ENCODE assay signal across 13 mouse cellular contexts in genomic region chr16:31131531-31131930, GRCm38 (mm10). TPM values are rescaled to one million over a fixed set of nuclear protein-coding genes. Genes with fewer than 3 reads are reported as not detected.
DNase-seq lines count a peak whose midpoint lies in the region; ATAC-seq and TF ChIP-seq lines count a peak whose summit lies in the region.
"Had no signal": no experiment of that assay in that cellular context is flagged by ENCODE, and none has a peak within 500 bp of the region (broad histone marks: within the 10 kb centered on the region; RNA-seq: fewer than 3 reads in every experiment).

No protein-coding gene starts in this region.

- peaks cover 13% of the 10 kb centered on the region; the same call in 1 of the 2 replicates for H3K36me3 ChIP-seq in liver, adult 2 months (ENCODE audit: control insufficient read depth, insufficient read depth, low read length)
- H3K36me3 ChIP-seq in liver, embryonic 11.5 days (ENCODE audit: control insufficient read depth, insufficient read depth, low read length), result no peaks in the 10 kb centered on the region; the same call in 1 of the 2 replicates
- H3K36me3 ChIP-seq in midbrain, embryonic 10.5 days, result peaks cover 27% of the 10 kb centered on the region

- no peak for TF ChIP-seq POLR2A in liver, adult 2 months (IDR thresholded peaks at IDR 0.05; ENCODE audit: extremely low read depth, insufficient read depth, low read length)
- TF ChIP-seq POLR2A in lung, adult 2 months (IDR thresholded peaks at IDR 0.05; ENCODE audit: borderline replicate concordance, extremely low read depth, low read depth, low read length), result no peak

- H3K27ac ChIP-seq in liver, adult 2 months (replicated peaks; ENCODE audit: insufficient read depth, low read depth, low read length), result no peak overlapping the region
- no peak overlapping the region for H3K27ac ChIP-seq in liver, embryonic 11.5 days (ENCODE audit: low read depth, low read length)
- no peak overlapping the region for H3K27ac ChIP-seq in midbrain, embryonic 10.5 days (replicated peaks)
- H3K27ac ChIP-seq: heart, adult 2 months; hindbrain, embryonic 14.5 days had no signal

- ATAC-seq in liver, embryonic 11.5 days (replicated peaks; ENCODE audit: low FRiP score), result no peak
- ATAC-seq: liver, postnatal 0 days had no signal

- WGBS in liver, adult 2 months, result 44% methylated on average over 5 of the region's 5 CpGs
- WGBS in liver, embryonic 11.5 days, result 66% methylated on average over 5 of the region's 5 CpGs
- 45% methylated on average over 5 of the region's 5 CpGs for WGBS in lung, adult 2 months
- WGBS in midbrain, embryonic 10.5 days, result 65% methylated on average over 5 of the region's 5 CpGs

- H3K79me2 ChIP-seq in liver, adult 2 months (ENCODE audit: control insufficient read depth, insufficient read depth, low read length), result no peaks in the 10 kb centered on the region

- no peaks in the 10 kb centered on the region for H3K9me3 ChIP-seq in liver, embryonic 11.5 days (ENCODE audit: control insufficient read depth, low read length)
- H3K9me3 ChIP-seq in midbrain, embryonic 10.5 days (replicated peaks), result no peaks in the 10 kb centered on the region

- no peak for TF ChIP-seq CTCF in liver, adult 2 months (IDR thresholded peaks at IDR 0.05; ENCODE audit: low read depth, low read length)
- no peak for TF ChIP-seq CTCF in lung, adult 2 months (IDR thresholded peaks at IDR 0.05; ENCODE audit: insufficient read depth, low read length)

- H3K4me1 ChIP-seq in liver, adult 2 months (ENCODE audit: control insufficient read depth, insufficient read depth, low read length), result no peaks in the 10 kb centered on the region
- H3K4me1 ChIP-seq in liver, embryonic 11.5 days (replicated peaks; ENCODE audit: control insufficient read depth, insufficient read depth, low read length), result no peaks in the 10 kb centered on the region
- no peaks in the 10 kb centered on the region; the same call in 1 of the 2 replicates for H3K4me1 ChIP-seq in lung, adult 2 months (ENCODE audit: control insufficient read depth, insufficient read depth, low read length)
- peaks cover 3% of the 10 kb centered on the region for H3K4me1 ChIP-seq in midbrain, embryonic 10.5 days

- H3K27me3 ChIP-seq in liver, adult 2 months (ENCODE audit: control insufficient read depth, insufficient read depth, low read length), result no peaks in the 10 kb centered on the region
- no peaks in the 10 kb centered on the region for H3K27me3 ChIP-seq in liver, embryonic 11.5 days (replicated peaks; ENCODE audit: control insufficient read depth, insufficient read depth, low read length)
- no peaks in the 10 kb centered on the region for H3K27me3 ChIP-seq in midbrain, embryonic 10.5 days (ENCODE audit: low read depth, poor library complexity, severe bottlenecking)

- peak; percentile 4 for DNase-seq in liver, adult 2 months (ENCODE audit: extremely low read depth, low read depth, low spot score)
- no peak for DNase-seq in liver, embryonic 11.5 days (ENCODE audit: low spot score)
- DNase-seq in kidney, adult 9 months, result peak; percentile 43
- DNase-seq in lung, adult 2 months, result peak; percentile 36
- DNase-seq in adrenal gland, adult (ENCODE audit: inconsistent age in 2 of 2, low spot score in 1 of 2), result no peak
- no peak for DNase-seq in cerebellum, adult 11 months
- DNase-seq in midbrain, embryonic 10.5 days (ENCODE audit: low spot score), result no peak
- DNase-seq: left cerebral cortex, postnatal 4 days; liver, postnatal 0 days; retina, postnatal 1 day; spleen, adult 18-20 months had no signal

- H3K4me3 ChIP-seq in liver, adult 2 months (ENCODE audit: insufficient read depth, low read depth, low read length), result no peak overlapping the region
- H3K4me3 ChIP-seq in liver, embryonic 11.5 days (ENCODE audit: low read depth, low read length), result no peak overlapping the region
- no peak overlapping the region for H3K4me3 ChIP-seq in lung, adult 2 months (replicated peaks; ENCODE audit: extremely low read depth, low read depth, low read length)
- H3K4me3 ChIP-seq in midbrain, embryonic 10.5 days, result no peak overlapping the region
- H3K4me3 ChIP-seq: heart, adult 2 months had no signal

- no peak overlapping the region for H3K4me2 ChIP-seq in liver, embryonic 11.5 days
- H3K4me2 ChIP-seq: hindbrain, embryonic 14.5 days had no signal

- no peak overlapping the region for H3K9ac ChIP-seq in liver, adult 2 months (ENCODE audit: low read depth, low read length)
- no peak overlapping the region for H3K9ac ChIP-seq in liver, embryonic 11.5 days (ENCODE audit: low read depth, low read length)
- H3K9ac ChIP-seq: hindbrain, embryonic 14.5 days; liver, postnatal 0 days had no signal

RNA-seq across cellular contexts. Expression of gene Xxylt1, which starts 50.3 kb away (rescaled TPM):
- total RNA-seq in liver, adult 2 months (2014; rRNA removed), result 1.1 and 1.7 TPM in 2 replicates
- polyA plus RNA-seq in liver, adult 2 months (2012; rRNA removed), result 2.1 TPM in 2 replicates
- polyA plus RNA-seq in liver, embryonic 11.5 days (2014; fragmentation: Nextera tagmentation; extraction: Ambion mirVana), result 10.7 and 10.9 TPM in 2 replicates
- 15.8 and 21.9 TPM in 2 replicates for polyA plus RNA-seq in lung, adult 2 months (2012; rRNA removed)
- polyA plus RNA-seq in midbrain, embryonic 10.5 days (2016; fragmentation: Nextera tagmentation; extraction: Ambion mirVana), result 13.6 and 14.0 TPM in 2 replicates

Comparison
In these comparisons a context has a peak if more than half of its experiments do, and no peak if none do; other contexts are left out.
1. DNase-seq: peak in liver, adult 2 months (single experiment), kidney, adult 9 months (single experiment) and lung, adult 2 months (single experiment); none in liver, embryonic 11.5 days (single experiment), adrenal gland, adult (0 of 2), cerebellum, adult 11 months (single experiment) and midbrain, embryonic 10.5 days (single experiment).